Mouse (Mus musculus): ENCODE data around the gene Mgarp. TPM values are rescaled to one million over a fixed set of nuclear protein-coding genes. Genes with fewer than 3 reads are reported as not detected.

Mgarp gene
- polyA plus RNA-seq, 1 experiment from 2014 or later = 21.1 TPM

GRCm38 (mm10) chr3:51391591-51391990, 4.9 kb downstream of the Mgarp start:
- 94% methylated on average over 5 of the region's 5 CpGs for WGBS
- Histone ChIP-seq H3K4me3 (no peak overlapping the region), H3K36me3 (no peaks in the 10 kb centered on the region), H3K27me3 (ENCODE audit: insufficient read depth, poor library complexity, severe bottlenecking) (peaks cover 12% of the 10 kb centered on the region), H3K27ac (no peak overlapping the region), H3K4me1 (peaks cover 25% of the 10 kb centered on the region), H3K9me3 (no peaks in the 10 kb centered on the region)
- DNase-seq (ENCODE audit: low spot score) = no peak

DNA sequence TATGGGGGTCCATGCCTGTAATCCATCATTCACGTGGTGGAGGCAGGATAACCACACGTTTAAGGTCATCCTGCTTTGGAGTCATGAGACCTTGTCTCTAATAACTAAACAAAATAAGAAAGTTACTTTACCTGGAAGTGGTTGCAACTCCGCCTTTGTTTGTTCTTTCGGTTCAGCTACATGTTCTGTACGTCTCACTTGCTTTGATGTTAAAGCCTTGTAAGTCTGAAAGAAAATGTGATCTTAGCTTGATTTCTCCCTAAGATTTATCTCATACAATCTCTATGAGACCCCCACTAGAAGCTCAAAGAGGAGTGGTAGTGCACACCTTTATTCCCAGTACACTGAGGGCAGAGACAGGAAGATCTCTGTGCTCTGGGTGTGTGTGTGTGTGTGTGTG, 5.4 kb downstream of the Mgarp start:
- H3K9me3 ChIP-seq = no peaks in the 10 kb centered on the region
- no peaks in the 10 kb centered on the region for H3K36me3 ChIP-seq
- 84% methylated on average over 5 of the region's 5 CpGs for WGBS
- no peak for DNase-seq (ENCODE audit: low spot score)
- H3K27me3 ChIP-seq (ENCODE audit: insufficient read depth, poor library complexity, severe bottlenecking) = peaks cover 12% of the 10 kb centered on the region
- no peak overlapping the region for H3K27ac ChIP-seq
- H3K4me3 ChIP-seq = no peak overlapping the region
- H3K4me1 ChIP-seq = peaks cover 25% of the 10 kb centered on the region

DNA sequence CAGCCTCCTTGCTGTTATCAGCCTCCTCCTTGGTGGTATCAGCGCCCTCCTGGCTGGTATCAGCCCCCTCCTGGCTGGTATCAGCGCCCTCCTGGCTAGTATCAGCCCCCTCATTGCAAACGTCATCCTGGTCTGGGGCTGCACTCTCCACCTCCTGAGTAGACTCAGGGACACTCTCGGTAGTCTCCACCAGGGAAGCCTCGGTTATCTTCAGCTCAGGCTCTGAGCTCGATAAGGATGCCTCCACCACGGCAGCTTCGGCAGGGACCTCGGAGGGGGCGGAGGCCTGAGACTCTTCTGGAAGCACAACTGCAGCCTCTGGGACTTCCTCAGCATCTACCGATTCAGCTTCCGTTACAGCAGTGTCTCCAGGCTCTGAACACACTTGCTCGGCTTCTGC, 7.6 kb downstream of the Mgarp start:
- WGBS = under 1% methylated on average over 13 of the region's 13 CpGs
- Histone ChIP-seq H3K27me3 (ENCODE audit: insufficient read depth, poor library complexity, severe bottlenecking) (no peaks in the 10 kb centered on the region), H3K36me3 (no peaks in the 10 kb centered on the region), H3K27ac (peak overlapping the region; percentile 54), H3K4me1 (peaks cover 21% of the 10 kb centered on the region), H3K4me3 (peak overlapping the region; percentile 51), H3K9me3 (no peaks in the 10 kb centered on the region)
- DNase-seq (ENCODE audit: low spot score) = peak; percentile 85

GRCm38 (mm10) chr3:51387868-51388381, 8.6 kb downstream of the Mgarp start:
- Histone ChIP-seq H3K4me3 (no peak overlapping the region), H3K27me3 (ENCODE audit: insufficient read depth, poor library complexity, severe bottlenecking) (no peaks in the 10 kb centered on the region), H3K9me3 (no peaks in the 10 kb centered on the region), H3K27ac (no peak overlapping the region), H3K36me3 (no peaks in the 10 kb centered on the region), H3K4me1 (peaks cover 21% of the 10 kb centered on the region)
- 39% methylated on average over 8 of the region's 8 CpGs for WGBS
- no peak for DNase-seq (ENCODE audit: low spot score)

GRCm38 (mm10) chr3:51387134-51387451, 9.4 kb downstream of the Mgarp start:
- no peak overlapping the region for H3K27ac ChIP-seq
- H3K4me3 ChIP-seq = no peak overlapping the region
- 69% methylated on average over 3 of the region's 3 CpGs for WGBS
- no peaks in the 10 kb centered on the region for H3K27me3 ChIP-seq (ENCODE audit: insufficient read depth, poor library complexity, severe bottlenecking)
- no peak for DNase-seq (ENCODE audit: low spot score)
- H3K4me1 ChIP-seq = peaks cover 21% of the 10 kb centered on the region
- no peaks in the 10 kb centered on the region for H3K36me3 ChIP-seq
- H3K9me3 ChIP-seq = no peaks in the 10 kb centered on the region

DNA sequence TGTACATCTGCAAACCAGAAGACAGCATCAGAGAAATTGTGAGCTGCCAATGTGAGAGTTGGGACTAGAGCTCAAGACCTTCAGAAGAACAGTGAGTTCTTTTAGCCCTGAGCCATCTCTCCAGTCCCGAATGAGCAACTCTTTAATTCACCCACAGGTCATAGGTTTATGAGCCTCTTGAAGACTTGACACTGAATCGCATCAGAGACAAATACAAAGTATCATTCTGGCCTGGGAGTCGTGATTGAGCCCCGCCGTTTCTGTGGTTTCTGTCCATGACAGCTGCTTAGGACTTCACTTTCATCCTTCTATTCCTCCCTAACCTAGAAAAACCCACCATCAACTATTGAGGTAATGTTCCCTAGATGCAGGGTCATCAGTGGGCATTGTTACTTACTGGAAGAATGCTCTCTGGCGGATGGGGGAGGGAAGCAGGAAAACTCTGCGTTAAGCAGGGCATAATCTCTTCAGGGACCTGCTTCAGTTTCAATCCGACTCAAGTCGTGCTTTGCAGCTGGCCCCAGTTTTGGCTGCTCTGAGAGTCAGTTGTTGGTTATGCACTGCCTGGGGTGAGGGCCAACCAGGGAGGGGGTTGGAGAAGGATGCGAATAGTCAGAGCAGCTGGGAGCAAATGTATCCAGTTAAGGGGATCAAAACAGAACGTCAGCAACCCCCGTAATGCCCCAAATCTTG, 10.0 kb downstream of the Mgarp start:
- no peak for DNase-seq (ENCODE audit: low spot score)
- no peaks in the 10 kb centered on the region for H3K27me3 ChIP-seq (ENCODE audit: insufficient read depth, poor library complexity, severe bottlenecking)
- 51% methylated on average over 12 of the region's 12 CpGs for WGBS
- no peaks in the 10 kb centered on the region for H3K9me3 ChIP-seq
- no peak overlapping the region for H3K4me3 ChIP-seq
- H3K4me1 ChIP-seq = peaks cover 21% of the 10 kb centered on the region
- H3K36me3 ChIP-seq = no peaks in the 10 kb centered on the region
- no peak overlapping the region for H3K27ac ChIP-seq

- WGBS = 75% methylated on average over 12 of the region's 12 CpGs
- Histone ChIP-seq H3K36me3 (no peaks in the 10 kb centered on the region), H3K27ac (no peak overlapping the region), H3K27me3 (ENCODE audit: insufficient read depth, poor library complexity, severe bottlenecking) (no peaks in the 10 kb centered on the region), H3K9me3 (no peaks in the 10 kb centered on the region), H3K4me3 (no peak overlapping the region), H3K4me1 (peaks cover 13% of the 10 kb centered on the region)
- no peak for DNase-seq (ENCODE audit: low spot score)
Observed at GRCm38 (mm10) chr3:51383409-51383808, 13.1 kb downstream of the Mgarp start.

GRCm38 (mm10) chr3:51380660-51381014, 15.9 kb downstream of the Mgarp start:
- WGBS = 72% methylated on average over 4 of the region's 5 CpGs
- no peaks in the 10 kb centered on the region for H3K27me3 ChIP-seq (ENCODE audit: insufficient read depth, poor library complexity, severe bottlenecking)
- no peak for DNase-seq (ENCODE audit: low spot score)
- H3K27ac ChIP-seq = no peak overlapping the region
- H3K4me3 ChIP-seq = no peak overlapping the region
- H3K4me1 ChIP-seq = peaks cover 4% of the 10 kb centered on the region
- no peaks in the 10 kb centered on the region for H3K9me3 ChIP-seq
- no peaks in the 10 kb centered on the region for H3K36me3 ChIP-seq

DNA sequence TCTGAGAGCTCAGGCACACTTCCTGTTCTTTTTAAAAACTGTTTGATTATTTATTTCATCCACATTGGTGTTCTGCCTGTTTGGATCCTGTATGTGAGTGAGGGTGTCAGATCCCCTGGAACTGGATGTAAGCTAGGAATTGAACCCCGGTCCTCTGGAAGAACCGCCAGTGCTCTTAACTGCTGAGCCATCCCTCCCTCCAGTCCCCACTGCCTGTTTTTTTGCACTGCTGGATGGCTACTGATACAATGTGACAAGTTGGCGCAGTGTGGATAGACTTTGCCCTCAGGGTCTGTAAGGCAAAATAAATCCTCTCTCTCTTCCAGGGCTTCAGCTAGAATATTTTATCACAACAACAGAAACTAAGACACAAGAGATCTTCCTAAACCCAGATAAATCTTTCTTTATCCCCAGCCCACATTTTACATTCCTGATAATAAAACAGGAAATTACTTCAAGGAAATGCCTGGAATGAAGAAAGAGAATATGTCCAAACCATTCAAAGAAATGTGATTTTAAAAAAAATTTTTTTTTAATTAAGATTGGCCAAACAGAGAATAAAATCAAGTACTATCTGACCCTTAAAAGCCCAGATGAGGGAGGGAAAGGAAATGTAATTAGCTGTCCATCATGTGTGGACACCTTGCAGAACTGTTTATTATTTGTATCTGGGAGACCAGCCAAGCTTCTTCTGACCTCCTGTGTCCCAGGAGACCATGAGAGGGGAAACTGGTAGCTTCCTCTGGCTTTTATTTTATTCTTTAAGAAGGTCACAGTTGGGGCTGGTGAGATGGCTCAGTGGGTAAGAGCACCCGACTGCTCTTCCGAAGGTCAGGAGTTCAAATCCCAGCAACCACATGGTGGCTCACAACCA, 16.5 kb downstream of the Mgarp start:
- Histone ChIP-seq H3K27me3 (ENCODE audit: insufficient read depth, poor library complexity, severe bottlenecking) (no peaks in the 10 kb centered on the region), H3K4me1 (peaks cover 4% of the 10 kb centered on the region), H3K27ac (no peak overlapping the region), H3K9me3 (no peaks in the 10 kb centered on the region), H3K36me3 (no peaks in the 10 kb centered on the region), H3K4me3 (no peak overlapping the region)
- no peak for DNase-seq (ENCODE audit: low spot score)
- 76% methylated on average over 5 of the region's 5 CpGs for WGBS

DNA sequence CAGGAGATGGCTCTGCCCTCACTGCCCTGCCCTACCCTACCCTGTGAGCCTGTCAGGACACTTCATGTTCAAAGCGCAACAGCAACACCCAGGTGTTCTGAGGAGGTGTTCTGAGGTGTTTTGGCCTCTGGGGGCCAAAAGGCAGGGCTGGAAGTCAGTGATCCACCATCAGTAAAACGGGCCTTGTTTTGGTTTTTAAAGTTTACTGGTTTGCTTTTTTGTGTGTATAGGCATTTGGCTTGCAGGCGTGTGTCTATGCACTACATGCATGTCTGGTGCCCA, 17.9 kb downstream of the Mgarp start:
- H3K36me3 ChIP-seq = no peaks in the 10 kb centered on the region
- no peak for DNase-seq (ENCODE audit: low spot score)
- H3K9me3 ChIP-seq = no peaks in the 10 kb centered on the region
- WGBS = 68% methylated on average over 3 of the region's 3 CpGs
- H3K4me1 ChIP-seq = peaks cover 4% of the 10 kb centered on the region
- H3K27me3 ChIP-seq (ENCODE audit: insufficient read depth, poor library complexity, severe bottlenecking) = no peaks in the 10 kb centered on the region
- peak overlapping the region; percentile 69; the same call in 1 of the 2 replicates for H3K27ac ChIP-seq
- peak overlapping the region; percentile 54 for H3K4me3 ChIP-seq

GRCm38 (mm10) chr3:51377878-51378664, 18.5 kb downstream of the Mgarp start:
- peaks cover 4% of the 10 kb centered on the region for H3K4me1 ChIP-seq
- peak overlapping the region; percentile 69 for H3K27ac ChIP-seq
- 33% methylated on average over 31 of the region's 31 CpGs for WGBS
- peak overlapping the region; percentile 54 for H3K4me3 ChIP-seq
- no peak for DNase-seq (ENCODE audit: low spot score)
- no peaks in the 10 kb centered on the region for H3K9me3 ChIP-seq
- no peaks in the 10 kb centered on the region for H3K27me3 ChIP-seq (ENCODE audit: insufficient read depth, poor library complexity, severe bottlenecking)
- H3K36me3 ChIP-seq = no peaks in the 10 kb centered on the region

DNA sequence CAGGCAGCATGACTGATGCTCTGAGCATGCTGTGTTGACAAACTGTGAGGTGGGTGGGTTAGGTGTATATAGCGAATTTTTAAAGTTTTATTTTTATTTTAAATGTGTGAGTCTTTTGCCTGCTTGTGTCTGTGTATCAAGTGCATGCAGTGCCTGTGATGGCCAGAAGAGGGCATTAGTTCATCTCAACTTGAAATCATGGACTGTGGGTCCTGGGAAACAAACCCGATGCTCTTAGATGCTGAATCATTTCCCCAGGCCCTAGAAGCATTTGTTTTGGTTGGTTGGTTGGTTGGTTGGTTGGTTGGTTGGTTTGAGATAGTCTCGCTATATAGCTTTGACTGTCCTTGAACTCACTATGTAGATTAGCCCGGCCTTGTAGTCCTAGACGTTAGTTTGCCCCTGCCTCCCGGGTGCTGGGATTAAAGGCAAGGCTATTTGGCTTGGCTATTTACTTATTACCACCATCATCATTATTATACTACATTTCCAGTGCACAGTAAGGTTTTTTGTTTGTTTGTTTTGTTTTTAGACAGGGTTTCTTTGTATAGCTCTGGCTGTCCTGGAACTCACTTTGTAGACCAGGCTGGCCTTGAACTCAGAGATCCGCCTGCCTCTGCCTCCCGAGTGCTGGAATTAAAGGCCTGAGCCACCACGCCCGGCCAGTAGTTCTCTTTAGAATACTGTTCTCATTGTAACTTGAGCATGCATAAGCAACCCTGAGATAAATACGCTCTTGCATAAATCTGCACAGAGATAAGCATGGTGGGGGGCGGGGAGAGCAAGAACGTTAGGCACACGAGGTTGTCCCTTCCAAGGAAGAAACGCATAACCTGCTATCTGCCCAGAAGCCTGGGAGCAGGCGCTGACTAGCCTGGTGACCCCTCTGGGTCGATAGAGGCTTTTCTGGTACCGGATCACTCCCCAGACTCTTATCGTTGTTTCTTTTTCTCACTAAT, 21.0 kb downstream of the Mgarp start:
- H3K9me3 ChIP-seq = no peaks in the 10 kb centered on the region
- no peaks in the 10 kb centered on the region for H3K27me3 ChIP-seq (ENCODE audit: insufficient read depth, poor library complexity, severe bottlenecking)
- peaks cover 4% of the 10 kb centered on the region for H3K4me1 ChIP-seq
- 0 out of 2 replicates have a peak overlapping the region, but pooled peaks have one; percentile 10 for H3K27ac ChIP-seq
- no peak for DNase-seq (ENCODE audit: low spot score)
- 79% methylated on average over 19 of the region's 19 CpGs for WGBS
- H3K36me3 ChIP-seq = no peaks in the 10 kb centered on the region
- no peak overlapping the region for H3K4me3 ChIP-seq
